Mouse (Mus musculus): ENCODE measurements at regions not wholly inside any gene's neighbourhood (a gene's known extent, or its start where the extent isn't known, plus 50 kb on each side); places are given as distances from the start of the nearest gene placed in this dataset.
A peak's percentile ranks its signal among the peaks of the same experiment; 100 is the strongest.

DNA sequence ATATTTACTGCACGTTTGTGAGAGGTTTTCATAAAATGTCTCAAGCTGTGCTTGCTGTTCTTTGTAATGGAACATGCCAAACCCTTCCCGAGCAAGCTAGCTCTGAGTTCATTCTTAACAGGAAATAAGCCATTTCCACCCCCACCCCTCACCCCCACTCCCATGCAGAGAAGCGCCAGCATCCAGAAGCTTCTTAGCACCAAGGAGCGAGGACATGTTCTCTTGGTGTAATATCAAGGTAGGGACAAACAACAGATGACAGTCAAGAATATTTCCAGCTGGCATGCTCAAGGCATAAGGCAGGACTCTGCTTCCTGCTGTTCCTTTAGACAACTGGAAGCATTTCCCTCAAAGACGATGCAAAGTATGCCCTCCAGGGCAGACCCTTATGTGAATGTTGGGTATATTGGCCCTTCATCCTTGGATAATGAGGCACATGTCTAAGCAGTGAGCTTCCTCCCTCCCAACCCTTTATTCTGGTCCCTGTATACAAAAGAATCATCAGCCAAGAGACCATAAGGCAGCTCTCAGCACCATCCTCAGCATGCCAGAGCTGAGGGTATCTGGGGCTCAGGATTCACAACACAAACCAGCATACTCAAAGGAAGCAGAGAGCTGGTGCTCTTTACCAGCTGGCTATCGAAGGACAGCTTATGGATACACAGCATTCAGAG lies 205.2 kb upstream of the Ppp2r2d start:
- no peak for DNase-seq (ENCODE audit: extremely low spot score, low spot score)

- no peak for DNase-seq (ENCODE audit: extremely low spot score, low spot score)
Measured at GRCm38 (mm10) chr7:138639541-138639940, 206.3 kb upstream of the Ppp2r2d start.

- no peak for DNase-seq (ENCODE audit: extremely low spot score, low spot score)
Measured at GRCm38 (mm10) chr7:138626061-138626460, 219.8 kb upstream of the Ppp2r2d start.

DNA sequence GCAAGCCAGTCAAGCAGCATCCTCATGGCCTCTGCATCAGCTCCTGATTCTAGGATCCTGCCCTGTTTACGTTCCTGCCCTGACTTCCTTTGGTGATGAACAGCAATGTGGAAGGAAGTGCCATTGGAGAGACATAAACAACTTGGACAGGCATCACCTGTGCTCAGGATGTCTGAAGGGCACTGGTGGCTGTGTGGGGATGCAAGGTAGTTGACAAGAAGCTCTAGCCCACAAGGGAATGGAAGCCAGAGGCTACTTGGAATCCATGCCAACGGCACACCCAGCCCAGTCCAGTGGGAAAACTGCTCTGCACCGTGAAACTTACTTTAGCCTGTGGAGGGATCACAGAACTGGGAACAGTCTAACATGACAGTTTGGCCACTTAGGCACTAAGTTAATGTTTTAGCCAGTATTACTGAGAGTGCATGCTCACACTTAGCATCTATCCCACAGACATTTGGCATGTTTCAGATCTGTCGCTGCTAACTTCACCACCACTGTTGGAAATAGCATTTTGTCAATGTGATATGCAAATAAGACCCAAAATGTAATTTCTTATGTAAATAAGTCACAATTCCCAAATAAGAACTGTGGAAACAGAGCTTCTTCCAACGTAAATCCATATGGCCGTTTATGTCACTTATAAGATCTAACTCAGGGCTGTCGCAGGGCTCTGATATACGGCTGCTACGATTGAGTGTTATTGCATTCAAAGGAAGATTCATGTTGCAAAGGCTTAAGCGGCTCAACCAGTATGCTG lies 223.5 kb upstream of the Tcerg1l start:
- no peak for DNase-seq (ENCODE audit: extremely low spot score, low spot score)

- no peak for DNase-seq (ENCODE audit: extremely low spot score, low spot score)
Measured at GRCm38 (mm10) chr7:138620080-138620684, 222.7 kb upstream of the Tcerg1l start.

GRCm38 (mm10) chr7:138616468-138616867 lies 218.9 kb upstream of the Tcerg1l start:
- DNase-seq (ENCODE audit: extremely low spot score, low spot score), result no peak

GRCm38 (mm10) chr7:138609605-138610004 lies 212.1 kb upstream of the Tcerg1l start:
- no peak for DNase-seq (ENCODE audit: extremely low spot score, low spot score)

GRCm38 (mm10) chr7:138609124-138609523 lies 211.6 kb upstream of the Tcerg1l start:
- DNase-seq (ENCODE audit: extremely low spot score, low spot score), result no peak

DNA sequence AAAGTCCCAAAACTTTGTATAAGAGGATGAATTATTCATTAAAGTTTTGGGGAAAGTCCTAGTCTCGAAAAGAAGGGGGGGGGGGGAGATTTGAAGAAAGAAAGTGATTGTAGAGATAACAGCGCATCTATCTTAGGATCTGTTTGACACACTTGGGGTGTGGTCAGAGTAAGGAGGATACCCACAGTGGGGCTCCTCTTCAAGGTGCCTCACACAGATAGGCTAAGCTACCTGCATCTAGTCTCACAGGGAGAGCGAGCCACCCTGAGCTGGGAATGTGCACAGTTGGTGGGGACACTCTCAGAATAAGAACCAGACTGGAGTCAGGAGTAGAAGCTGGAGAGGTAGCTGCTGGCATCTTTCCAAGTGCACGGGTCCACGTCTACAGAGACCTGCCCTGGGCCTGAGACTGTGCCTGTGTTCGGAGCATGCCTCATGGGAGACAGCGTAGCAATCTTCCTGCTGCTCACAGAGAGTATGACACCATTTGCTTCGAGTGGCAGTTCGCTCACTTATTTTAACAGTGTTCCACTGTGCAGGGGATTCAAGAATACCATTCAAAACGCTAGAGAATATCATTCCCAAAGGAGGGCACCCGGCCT lies 208.9 kb upstream of the Tcerg1l start:
- DNase-seq (ENCODE audit: extremely low spot score, low spot score), result no peak

DNA sequence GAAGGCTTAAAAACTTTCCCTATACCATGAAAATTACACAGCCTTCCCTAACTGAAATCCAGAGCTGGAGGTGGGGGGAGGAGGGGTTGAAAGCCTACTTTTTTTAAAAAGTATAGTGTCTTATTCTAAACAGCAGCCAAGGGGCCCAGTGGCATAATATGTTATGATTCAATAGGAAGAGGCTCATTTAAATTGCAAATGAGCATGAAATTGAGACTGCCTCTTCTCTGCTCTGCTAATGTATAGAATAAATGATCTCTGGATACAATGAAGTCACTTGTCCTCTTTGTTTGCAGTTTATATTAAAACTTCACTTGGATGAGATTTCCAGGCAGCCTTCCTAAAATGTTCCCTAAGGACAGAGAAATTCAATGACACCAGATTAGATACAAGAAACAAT lies 208.4 kb upstream of the Tcerg1l start:
- DNase-seq (ENCODE audit: extremely low spot score, low spot score), result no peak

GRCm38 (mm10) chr7:138601749-138602148 lies 204.2 kb upstream of the Tcerg1l start:
- DNase-seq (ENCODE audit: extremely low spot score, low spot score), result no peak

DNA sequence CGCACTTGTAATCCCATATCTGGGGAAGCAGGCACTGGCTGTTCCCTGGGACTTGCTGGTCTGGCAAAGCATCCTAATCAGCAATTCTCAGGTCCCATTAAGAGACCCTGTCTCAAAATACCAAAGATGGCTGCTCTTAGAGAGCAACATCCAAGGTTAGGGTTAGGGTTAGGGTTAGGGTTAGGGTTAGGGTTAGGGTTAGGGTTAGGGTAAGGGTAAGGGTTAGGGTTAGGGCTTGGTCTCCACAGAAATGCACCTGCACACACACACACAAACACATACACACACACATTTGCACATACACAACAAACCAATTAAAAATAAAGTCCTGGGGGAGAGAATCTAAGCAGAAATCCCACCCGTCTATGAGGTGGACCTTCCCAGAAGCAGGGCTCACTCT lies 195.8 kb upstream of the Tcerg1l start:
- no peak for DNase-seq (ENCODE audit: extremely low spot score, low spot score)

DNA sequence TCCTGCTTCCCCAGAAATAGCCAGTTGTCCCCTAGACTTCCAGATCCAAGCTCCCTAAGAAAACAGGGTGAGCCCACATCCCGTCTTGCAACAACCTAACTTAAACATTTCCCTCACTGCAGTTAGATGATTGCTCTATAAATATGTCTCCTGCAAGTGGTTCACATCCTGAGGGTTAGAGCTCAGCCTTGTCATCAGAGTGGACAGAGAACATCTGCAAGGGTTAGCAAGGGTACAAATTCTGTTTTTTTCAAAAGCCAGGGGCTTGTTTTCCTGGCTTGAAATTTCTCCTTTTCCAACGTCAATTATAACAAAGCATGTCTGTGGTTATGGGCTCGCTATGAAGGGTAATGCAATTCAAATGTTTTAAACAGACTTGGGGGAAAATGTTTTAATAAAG lies 169.8 kb upstream of the Tcerg1l start:
- no peak for DNase-seq (ENCODE audit: extremely low spot score, low spot score)

- DNase-seq (ENCODE audit: extremely low spot score, low spot score), result no peak
Measured at GRCm38 (mm10) chr7:138551629-138552028, 154.1 kb upstream of the Tcerg1l start.

DNA sequence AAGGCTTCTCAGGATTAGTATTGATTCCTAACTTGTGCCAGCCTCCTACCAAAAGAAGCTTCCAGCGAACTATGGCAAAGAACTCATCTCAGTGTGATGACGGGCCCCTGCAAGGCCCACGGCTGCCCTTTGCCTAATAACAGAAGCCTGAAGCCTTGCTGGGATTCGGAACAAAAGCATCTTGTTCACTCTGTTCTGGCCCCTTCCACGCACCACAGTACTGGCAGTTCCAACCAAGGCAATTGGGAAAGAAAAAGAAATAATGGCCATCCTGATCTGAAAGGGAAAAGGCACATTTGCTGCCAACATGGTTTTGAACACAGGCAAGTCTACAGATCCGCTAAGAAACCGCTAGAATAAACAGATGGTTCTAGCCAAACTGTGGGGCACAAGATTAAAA lies 150.4 kb upstream of the Tcerg1l start:
- no peak for DNase-seq (ENCODE audit: extremely low spot score, low spot score)

DNA sequence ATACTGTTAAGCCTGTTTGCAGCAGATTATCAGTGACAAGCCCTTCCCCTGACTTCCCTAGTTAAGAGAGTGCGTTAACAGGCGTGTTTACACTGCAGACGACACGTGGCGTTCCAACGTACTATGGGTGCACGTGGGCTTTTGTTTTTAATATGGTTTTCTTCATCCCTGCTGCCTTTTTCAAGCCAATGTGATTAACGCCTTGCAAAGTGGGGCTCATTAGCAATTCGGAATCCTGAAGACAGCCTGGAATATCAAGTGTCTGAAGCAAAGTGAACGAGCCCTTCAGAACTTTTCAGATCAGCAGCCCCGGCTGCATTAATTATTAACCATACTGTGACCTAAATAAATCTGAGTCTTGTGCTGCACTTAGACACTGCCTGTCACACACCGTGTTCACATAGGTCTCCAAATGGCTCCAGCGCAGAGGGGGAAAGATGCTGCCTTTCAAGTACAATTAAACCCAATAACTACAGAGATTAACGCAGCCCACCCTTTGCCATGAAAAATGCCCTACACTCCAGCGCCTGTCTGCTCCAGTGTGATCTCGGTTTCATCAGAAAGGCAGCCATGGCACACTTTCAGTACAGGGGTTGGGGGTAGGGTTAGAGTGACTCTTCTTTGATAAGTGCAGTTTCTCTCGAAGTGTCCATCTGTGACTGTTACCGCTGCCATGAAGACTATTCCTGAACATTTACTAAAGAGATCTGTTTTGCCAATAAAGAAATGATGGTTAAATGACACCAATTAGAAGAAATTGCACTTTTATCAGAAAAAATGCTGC lies 140.7 kb upstream of the Tcerg1l start:
- DNase-seq (ENCODE audit: extremely low spot score, low spot score), result no peak

GRCm38 (mm10) chr7:138526143-138526542 lies 128.6 kb upstream of the Tcerg1l start:
- no peak for DNase-seq (ENCODE audit: extremely low spot score, low spot score)

DNA sequence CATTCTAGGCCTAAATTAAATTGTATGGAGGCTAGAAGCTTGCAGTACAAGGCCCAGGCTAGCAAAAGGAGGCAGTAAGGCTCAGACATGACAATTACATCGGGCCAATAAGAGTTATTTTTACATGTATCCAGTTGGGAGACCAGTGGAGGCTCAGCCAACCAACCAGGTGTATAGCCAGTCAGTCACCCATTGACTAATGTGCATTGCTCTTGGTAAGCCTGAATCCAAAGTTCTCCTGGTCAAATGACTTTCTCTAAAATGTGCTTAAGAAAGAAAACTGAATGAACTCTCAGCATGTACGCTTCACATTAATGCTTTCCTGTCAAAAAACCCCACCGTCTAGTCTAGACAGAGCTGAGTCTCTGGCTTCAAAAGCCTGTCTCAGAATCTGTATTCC lies 127.4 kb upstream of the Tcerg1l start:
- no peak for DNase-seq (ENCODE audit: extremely low spot score, low spot score)

DNA sequence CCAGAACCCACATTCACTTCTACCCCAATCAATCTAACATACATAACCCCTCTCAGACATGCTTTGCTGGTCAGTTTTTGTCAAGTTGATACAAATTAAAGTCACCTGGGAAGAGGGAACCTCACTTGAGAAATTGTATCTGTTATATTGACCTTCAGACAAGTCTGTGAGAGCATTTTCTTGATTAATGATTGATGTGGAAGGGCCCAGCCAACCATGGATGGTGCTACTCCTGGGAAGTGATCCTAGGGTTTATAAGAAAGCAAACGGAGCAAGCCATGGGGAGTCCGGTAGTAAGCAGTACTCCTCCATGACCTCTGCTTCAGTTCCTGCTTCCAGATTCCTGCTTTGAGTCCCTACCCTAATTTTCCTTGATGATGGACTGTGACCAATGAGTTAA lies 116.6 kb upstream of the Tcerg1l start:
- DNase-seq (ENCODE audit: extremely low spot score, low spot score), result no peak

DNA sequence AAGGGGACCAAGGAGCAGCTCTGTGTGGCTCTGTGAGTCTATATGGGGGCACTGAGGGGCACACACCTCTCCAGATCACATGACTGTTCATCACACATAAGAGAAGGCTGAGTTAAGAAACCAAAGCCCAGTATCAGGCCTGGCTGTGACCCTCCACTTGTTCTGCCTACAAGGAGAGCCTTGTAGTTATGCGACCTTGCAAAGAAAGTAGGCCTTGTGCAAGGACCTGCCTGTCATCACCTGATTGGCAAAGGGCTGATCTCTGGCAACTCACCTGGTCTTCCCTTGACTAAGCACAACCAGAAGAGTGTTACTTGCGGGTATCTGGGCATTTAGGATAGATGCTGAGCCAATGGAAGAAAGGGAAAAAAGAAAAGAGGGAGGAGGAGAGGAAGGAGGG lies 107.7 kb upstream of the Tcerg1l start:
- DNase-seq (ENCODE audit: extremely low spot score, low spot score), result no peak

GRCm38 (mm10) chr7:138503986-138504385 lies 106.5 kb upstream of the Tcerg1l start:
- DNase-seq (ENCODE audit: extremely low spot score, low spot score), result peak; percentile 20

Measured in neural tube, embryonic 10.5 days (tissue).